Mouse (Mus musculus) forebrain, embryonic 15.5 days (tissue): ENCODE data around the gene Tsr3. TPM values are rescaled to one million over a fixed set of nuclear protein-coding genes. Genes with fewer than 3 reads are reported as not detected.

Source experiments
- ATAC-seq: fragments of 200-750 bp; cut with Nextera tagmentation; replicated peaks from 2 replicates; pipeline ENCODE4 v1.8.0; 2017; ENCODE audit warnings: mild to moderate bottlenecking, moderate TSS enrichment, moderate library complexity
- H3K27ac ChIP-seq: fragments of 300-500 bp; sonication (generic); replicated peaks from 2 replicates; pipeline ENCODE4 v1.5.1; 2015; ENCODE audit warnings: mild to moderate bottlenecking, inconsistent platforms
- H3K27me3 ChIP-seq: fragments of 300-500 bp; sonication (generic); 2 replicates; pipeline ENCODE4 v1.6.1; 2015; ENCODE audit warnings: inconsistent platforms
- H3K36me3 ChIP-seq: fragments of 300-500 bp; sonication (generic); 2 replicates; pipeline ENCODE4 v1.6.1; 2015; ENCODE audit warnings: mild to moderate bottlenecking, inconsistent platforms
- H3K4me1 ChIP-seq: fragments of 300-500 bp; sonication (generic); 2 replicates; pipeline ENCODE4 v1.6.1; 2015; ENCODE audit warnings: inconsistent platforms
- H3K4me2 ChIP-seq: fragments of 300-500 bp; sonication (generic); replicated peaks from 2 replicates; pipeline ENCODE4 v1.6.1; 2015; ENCODE audit warnings: mild to moderate bottlenecking, inconsistent platforms
- H3K4me3 ChIP-seq: fragments of 300-500 bp; sonication (generic); 2 replicates; pipeline ENCODE4 v1.5.1; 2015; ENCODE audit warnings: mild to moderate bottlenecking, inconsistent platforms
- H3K9ac ChIP-seq: fragments of 300-500 bp; sonication (generic); replicated peaks from 2 replicates; pipeline ENCODE4 v1.6.1; 2015; ENCODE audit warnings: mild to moderate bottlenecking, inconsistent platforms
- H3K9me3 ChIP-seq: fragments of 300-500 bp; sonication (generic); 2 replicates; pipeline ENCODE4 v1.6.1; 2016; ENCODE audit warnings: inconsistent platforms
- WGBS: fragments of 180-500 bp; shearing (Covaris S2); methylation state at CpG from one replicate; pipeline ENCODE4 v1.1.7; 2015; ENCODE audit warnings: mixed read lengths; 5-methylcytosine and 5-hydroxymethylcytosine counted together
- polyA plus RNA-seq: library from polyadenylated mRNA; unstranded; fragments of >200 nt; fragmentation: Nextera tagmentation; extraction: Ambion mirVana; gene quantifications from 2 replicates; pipeline ENCODE4 v1.2.1, GENCODE M21; 2015

The Tsr3 gene
- polyA plus RNA-seq, 1 experiment from 2014 or later = 66.2 TPM

GRCm38 (mm10) chr17:25250181-25250835, 10.3 kb downstream of the Tsr3 start:
- no peak for ATAC-seq
- Histone ChIP-seq H3K27me3 (peaks cover 8% of the 10 kb centered on the region), H3K36me3 (no peaks in the 10 kb centered on the region), H3K4me2 (no peak overlapping the region), H3K4me1 (peaks cover 9% of the 10 kb centered on the region), H3K27ac (no peak overlapping the region), H3K9me3 (no peaks in the 10 kb centered on the region), H3K4me3 (no peak overlapping the region), H3K9ac (no peak overlapping the region)
- 71% methylated on average over 8 of the region's 8 CpGs for WGBS

GRCm38 (mm10) chr17:25252643-25253042, 12.7 kb downstream of the Tsr3 start:
- Histone ChIP-seq H3K27me3 (peaks cover 23% of the 10 kb centered on the region), H3K27ac (peak overlapping the region; percentile 75), H3K4me2 (no peak overlapping the region), H3K4me1 (peaks cover 19% of the 10 kb centered on the region), H3K9ac (no peak overlapping the region), H3K9me3 (no peaks in the 10 kb centered on the region), H3K4me3 (no peak overlapping the region), H3K36me3 (no peaks in the 10 kb centered on the region)
- WGBS = 27% methylated on average over 3 of the region's 3 CpGs
- ATAC-seq = 0 out of 2 replicates have a peak, but pooled peaks have one; percentile 55

GRCm38 (mm10) chr17:25253760-25254159, 13.8 kb downstream of the Tsr3 start:
- peaks cover 19% of the 10 kb centered on the region for H3K4me1 ChIP-seq

GRCm38 (mm10) chr17:25255110-25255509, 15.1 kb downstream of the Tsr3 start:
- Histone ChIP-seq H3K9ac (no peak overlapping the region), H3K4me2 (no peak overlapping the region), H3K4me1 (peaks cover 19% of the 10 kb centered on the region), H3K4me3 (no peak overlapping the region), H3K36me3 (peaks cover 12% of the 10 kb centered on the region), H3K9me3 (no peaks in the 10 kb centered on the region), H3K27ac (no peak overlapping the region), H3K27me3 (peaks cover 23% of the 10 kb centered on the region)
- ATAC-seq = no peak
- WGBS = 72% methylated on average over 2 of the region's 2 CpGs

More at GRCm38 (mm10) chr17:25253760-25254159, 13.8 kb downstream of the Tsr3 start:
- H3K4me3 ChIP-seq = no peak overlapping the region
- peak overlapping the region; percentile 14; the same call in 1 of the 2 replicates for H3K4me2 ChIP-seq
- peaks cover 23% of the 10 kb centered on the region for H3K27me3 ChIP-seq
- peak overlapping the region; percentile 75 for H3K27ac ChIP-seq
- ATAC-seq = no peak; the same call in 1 of the 2 replicates
- WGBS = 14% methylated on average over 10 of the region's 10 CpGs
- no peaks in the 10 kb centered on the region for H3K9me3 ChIP-seq
- H3K9ac ChIP-seq = no peak overlapping the region
- no peaks in the 10 kb centered on the region for H3K36me3 ChIP-seq

- peaks cover 19% of the 10 kb centered on the region for H3K4me1 ChIP-seq
- 3% methylated on average over 35 of the region's 35 CpGs for WGBS
- H3K4me3 ChIP-seq = peak within 1 kb of the TSS; percentile 25
- no peak; the same call in 1 of the 2 replicates for ATAC-seq
- H3K9ac ChIP-seq = 0 out of 2 replicates have a peak within 1 kb of the TSS, but pooled peaks have one; percentile 3
- H3K9me3 ChIP-seq = no peaks in the 10 kb centered on the region
- H3K27ac ChIP-seq = no peak within 1 kb of the TSS
- peak within 1 kb of the TSS; percentile 35 for H3K4me2 ChIP-seq
- H3K36me3 ChIP-seq = peaks cover 14% of the 10 kb centered on the region
- H3K27me3 ChIP-seq = peaks cover 23% of the 10 kb centered on the region
These were observed 16.3 kb downstream of the Tsr3 start, which contains the start of gene Baiap3 for GRCm38 (mm10) chr17:25256140-25256754. TSS of gene Baiap3 (minus strand) at chr17:25256364.

- no peak overlapping the region for H3K27ac ChIP-seq
These were observed 17.9 kb downstream of the Tsr3 start for GRCm38 (mm10) chr17:25257804-25258261.

GRCm38 (mm10) chr17:25264453-25264852, 24.5 kb downstream of the Tsr3 start:
- WGBS = 65% methylated on average over 3 of the region's 3 CpGs
- Histone ChIP-seq H3K9me3 (no peaks in the 10 kb centered on the region), H3K36me3 (peaks cover 76% of the 10 kb centered on the region), H3K9ac (no peak overlapping the region), H3K27ac (no peak overlapping the region), H3K4me1 (peaks cover 1% of the 10 kb centered on the region; the same call in 1 of the 2 replicates), H3K4me2 (no peak overlapping the region), H3K27me3 (no peaks in the 10 kb centered on the region), H3K4me3 (no peak overlapping the region)
- no peak for ATAC-seq

More at GRCm38 (mm10) chr17:25257804-25258261, 17.9 kb downstream of the Tsr3 start:
- Histone ChIP-seq H3K9me3 (no peaks in the 10 kb centered on the region), H3K27me3 (peaks cover 23% of the 10 kb centered on the region), H3K4me3 (no peak overlapping the region), H3K9ac (no peak overlapping the region), H3K4me2 (no peak overlapping the region), H3K4me1 (peaks cover 19% of the 10 kb centered on the region), H3K36me3 (peaks cover 20% of the 10 kb centered on the region)
- WGBS = 60% methylated on average over 6 of the region's 6 CpGs
- no peak for ATAC-seq

- H3K9ac ChIP-seq = no peak overlapping the region
- H3K9me3 ChIP-seq = no peaks in the 10 kb centered on the region
- H3K4me1 ChIP-seq = peaks cover 35% of the 10 kb centered on the region
- peak overlapping the region; percentile 69 for H3K4me3 ChIP-seq
- WGBS = 91% methylated on average over 2 of the region's 2 CpGs
- no peak overlapping the region for H3K27ac ChIP-seq
- H3K36me3 ChIP-seq = peaks cover 37% of the 10 kb centered on the region
- H3K4me2 ChIP-seq = peak overlapping the region; percentile 93
- no peaks in the 10 kb centered on the region for H3K27me3 ChIP-seq
- no peak for ATAC-seq
These were observed 30.9 kb downstream of the Tsr3 start for GRCm38 (mm10) chr17:25270795-25271335.

- H3K27me3 ChIP-seq = no peaks in the 10 kb centered on the region
- H3K27ac ChIP-seq = peak overlapping the region; percentile 98
- peaks cover 35% of the 10 kb centered on the region for H3K4me1 ChIP-seq
- no peak for ATAC-seq
- H3K36me3 ChIP-seq = peaks cover 23% of the 10 kb centered on the region
- peak overlapping the region; percentile 69 for H3K4me3 ChIP-seq
- peak overlapping the region; percentile 88 for H3K9ac ChIP-seq
- H3K9me3 ChIP-seq = no peaks in the 10 kb centered on the region
- H3K4me2 ChIP-seq = peak overlapping the region; percentile 93
- WGBS = 0% methylated on average over 10 of the region's 10 CpGs
These were observed 32.4 kb downstream of the Tsr3 start for GRCm38 (mm10) chr17:25272326-25272725.

GRCm38 (mm10) chr17:25272951-25273705, 33.2 kb downstream of the Tsr3 start:
- WGBS = under 1% methylated on average over 91 of the region's 92 CpGs
- peak; percentile 94 for ATAC-seq

GRCm38 (mm10) chr17:25273706-25274501, 33.9 kb downstream of the Tsr3 start:
- Histone ChIP-seq H3K4me3 (peak overlapping the region; percentile 69), H3K27me3 (no peaks in the 10 kb centered on the region), H3K9ac (peak overlapping the region; percentile 88), H3K36me3 (peaks cover 7% of the 10 kb centered on the region), H3K4me2 (peak overlapping the region; percentile 39), H3K4me1 (peaks cover 35% of the 10 kb centered on the region), H3K27ac (peak overlapping the region; percentile 98), H3K9me3 (no peaks in the 10 kb centered on the region)
- WGBS = under 1% methylated on average over 42 of the region's 45 CpGs
- ATAC-seq = peak; percentile 92

More at GRCm38 (mm10) chr17:25272951-25273705, 33.2 kb downstream of the Tsr3 start:
- Histone ChIP-seq H3K9me3 (no peaks in the 10 kb centered on the region), H3K4me3 (peak overlapping the region; percentile 69), H3K27me3 (no peaks in the 10 kb centered on the region), H3K9ac (peak overlapping the region; percentile 88), H3K4me1 (peaks cover 35% of the 10 kb centered on the region), H3K36me3 (peaks cover 15% of the 10 kb centered on the region), H3K4me2 (peak overlapping the region; percentile 93), H3K27ac (peak overlapping the region; percentile 98)
